Mouse (Mus musculus) heart, embryonic 15.5 days (tissue): Measurements from ENCODE around the gene Pnpo. TPM values are rescaled to one million over a fixed set of nuclear protein-coding genes. Genes with fewer than 3 reads are reported as not detected.

Experiments used
- ATAC-seq: fragments of 200-750 bp; cut with Nextera tagmentation; replicated peaks from 2 replicates; pipeline ENCODE4 v1.8.0; 2017; ENCODE audit warnings: low read depth, moderate TSS enrichment; ENCODE audit not compliant: insufficient number of reproducible peaks, insufficient read depth, low FRiP score
- H3K27ac ChIP-seq: fragments of 300-500 bp; sonication (generic); 2 replicates; pipeline ENCODE4 v1.5.1; 2015; ENCODE audit warnings: mild to moderate bottlenecking, inconsistent platforms
- H3K27me3 ChIP-seq: fragments of 300-500 bp; sonication (generic); 2 replicates; pipeline ENCODE4 v1.6.1; 2015; ENCODE audit warnings: inconsistent platforms
- H3K36me3 ChIP-seq: fragments of 300-500 bp; sonication (generic); 2 replicates; pipeline ENCODE4 v1.6.1; 2015; ENCODE audit warnings: mild to moderate bottlenecking, inconsistent platforms
- H3K4me1 ChIP-seq: fragments of 300-500 bp; sonication (generic); replicated peaks from 2 replicates; pipeline ENCODE4 v1.6.1; 2015; ENCODE audit warnings: inconsistent platforms
- H3K4me2 ChIP-seq: fragments of 300-500 bp; sonication (generic); 2 replicates; pipeline ENCODE4 v1.6.1; 2015; ENCODE audit warnings: inconsistent platforms, mild to moderate bottlenecking, moderate library complexity
- H3K4me3 ChIP-seq: fragments of 300-500 bp; sonication (generic); 2 replicates; pipeline ENCODE4 v1.5.1; 2015; ENCODE audit warnings: mild to moderate bottlenecking, inconsistent platforms
- H3K9ac ChIP-seq: fragments of 300-500 bp; sonication (generic); 2 replicates; pipeline ENCODE4 v1.6.1; 2015; ENCODE audit warnings: mild to moderate bottlenecking, inconsistent platforms
- H3K9me3 ChIP-seq: fragments of 300-500 bp; sonication (generic); replicated peaks from 2 replicates; pipeline ENCODE4 v1.6.1; 2016; ENCODE audit warnings: inconsistent platforms
- WGBS: fragments of 180-500 bp; shearing (Covaris S2); methylation state at CpG from one replicate; pipeline ENCODE4 v1.1.7; 2015; ENCODE audit warnings: mixed read lengths; 5-methylcytosine and 5-hydroxymethylcytosine counted together
- polyA plus RNA-seq: library from polyadenylated mRNA; unstranded; fragments of >200 nt; fragmentation: Nextera tagmentation; extraction: Ambion mirVana; gene quantifications from 2 replicates; pipeline ENCODE4 v1.2.1, GENCODE M21; 2015

The Pnpo gene
- polyA plus RNA-seq, 1 experiment from 2014 or later, result 65.2 TPM

DNA sequence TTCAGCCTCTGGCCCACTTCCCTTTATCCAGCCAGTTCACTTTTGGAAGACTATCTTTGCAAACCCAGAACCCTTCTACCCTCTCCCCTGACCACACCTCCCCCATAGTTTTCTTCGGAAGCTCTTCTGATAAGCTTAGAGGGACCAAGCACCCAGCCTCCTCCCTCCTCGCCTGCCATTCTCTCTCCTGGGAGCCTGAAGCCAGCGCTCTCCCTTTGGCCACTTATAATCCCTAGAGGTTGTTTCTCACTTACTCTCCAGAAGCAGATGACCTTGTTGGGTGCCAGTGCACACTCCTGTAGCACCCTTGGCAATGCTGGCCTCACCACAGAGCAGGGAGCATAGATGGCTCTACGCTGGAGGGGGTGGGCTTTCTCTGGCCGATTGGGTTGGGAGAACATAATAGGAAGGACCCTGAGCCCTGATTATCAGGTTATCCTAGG lies 25.5 kb upstream of the Pnpo start:
- Histone ChIP-seq H3K4me1 (peaks cover 75% of the 10 kb centered on the region), H3K4me2 (peak overlapping the region; percentile 54), H3K9ac (peak overlapping the region; percentile 36; the same call in 1 of the 2 replicates), H3K4me3 (peak overlapping the region; percentile 14; the same call in 1 of the 2 replicates), H3K27me3 (no peaks in the 10 kb centered on the region), H3K27ac (peak overlapping the region; percentile 99), H3K36me3 (no peaks in the 10 kb centered on the region), H3K9me3 (no peaks in the 10 kb centered on the region)
- 27% methylated on average over 5 of the region's 5 CpGs for WGBS
- peak; percentile 60 for ATAC-seq

DNA sequence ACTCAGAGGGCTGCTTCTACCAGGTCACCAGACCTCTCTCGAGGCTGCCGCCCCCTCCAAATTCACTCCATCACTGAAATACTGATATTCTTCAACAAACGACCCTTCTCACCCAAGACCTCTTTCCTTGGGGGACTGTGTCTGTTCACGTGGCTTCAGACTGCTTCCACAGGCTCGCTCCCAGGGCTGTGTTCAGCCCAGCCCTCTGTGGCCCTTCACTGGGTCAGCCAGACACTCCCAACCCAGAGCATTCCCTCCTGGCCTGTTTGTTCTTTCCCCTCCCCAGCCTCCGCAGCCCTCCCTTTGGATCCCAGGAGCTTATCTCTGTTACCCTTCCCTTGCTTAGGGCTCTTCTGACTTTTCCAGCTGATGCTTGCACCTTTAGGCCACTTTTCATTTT lies 24.7 kb upstream of the Pnpo start:
- ATAC-seq, result no peak
- peak overlapping the region; percentile 36 for H3K9ac ChIP-seq
- H3K4me2 ChIP-seq, result peak overlapping the region; percentile 54
- H3K27me3 ChIP-seq, result no peaks in the 10 kb centered on the region
- 23% methylated on average over 6 of the region's 6 CpGs for WGBS
- no peaks in the 10 kb centered on the region for H3K36me3 ChIP-seq
- H3K9me3 ChIP-seq, result no peaks in the 10 kb centered on the region
- no peak overlapping the region for H3K4me3 ChIP-seq
- H3K27ac ChIP-seq, result peak overlapping the region; percentile 99
- H3K4me1 ChIP-seq, result peaks cover 71% of the 10 kb centered on the region

DNA sequence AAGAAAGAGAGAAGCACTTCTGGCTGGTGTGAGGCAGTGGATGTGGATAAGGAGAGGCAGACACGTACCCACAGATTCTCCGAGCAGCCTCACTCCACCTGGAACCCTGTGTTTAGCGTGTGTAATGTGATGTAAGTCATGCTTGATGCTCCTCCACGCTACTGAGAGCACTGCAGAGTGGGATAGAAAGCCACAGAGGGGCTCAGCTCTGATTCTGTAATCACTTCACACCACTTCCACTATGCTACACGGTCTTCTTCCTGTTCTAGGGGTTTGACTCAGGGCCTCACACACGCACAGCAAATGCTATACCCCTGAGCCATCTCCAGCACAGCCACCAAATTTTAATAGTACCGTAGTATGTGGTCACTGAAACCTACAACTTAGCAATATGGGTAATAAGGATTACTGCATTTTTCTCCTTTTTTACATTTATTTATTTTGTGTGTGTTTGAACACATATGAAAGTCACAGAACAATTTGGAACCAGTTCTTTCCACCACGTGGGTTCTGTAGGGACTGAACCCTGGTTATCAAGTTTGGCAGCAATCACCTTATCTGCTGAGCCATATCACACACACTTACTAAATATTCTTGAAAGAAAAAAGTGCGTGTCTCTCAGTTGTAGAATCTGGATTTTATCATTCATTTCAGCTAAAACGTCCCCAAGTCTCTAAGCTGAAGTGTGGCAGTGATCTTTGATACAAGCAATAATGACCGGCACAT lies 23.9 kb upstream of the Pnpo start:
- H3K9ac ChIP-seq, result peak overlapping the region; percentile 36
- H3K4me1 ChIP-seq, result peaks cover 69% of the 10 kb centered on the region
- ATAC-seq, result no peak
- H3K4me3 ChIP-seq, result peak overlapping the region; percentile 14
- peak overlapping the region; percentile 54 for H3K4me2 ChIP-seq
- no peaks in the 10 kb centered on the region for H3K27me3 ChIP-seq
- H3K9me3 ChIP-seq, result no peaks in the 10 kb centered on the region
- WGBS, result 45% methylated on average over 11 of the region's 11 CpGs
- peak overlapping the region; percentile 99 for H3K27ac ChIP-seq
- peaks cover 2% of the 10 kb centered on the region; the same call in 1 of the 2 replicates for H3K36me3 ChIP-seq

DNA sequence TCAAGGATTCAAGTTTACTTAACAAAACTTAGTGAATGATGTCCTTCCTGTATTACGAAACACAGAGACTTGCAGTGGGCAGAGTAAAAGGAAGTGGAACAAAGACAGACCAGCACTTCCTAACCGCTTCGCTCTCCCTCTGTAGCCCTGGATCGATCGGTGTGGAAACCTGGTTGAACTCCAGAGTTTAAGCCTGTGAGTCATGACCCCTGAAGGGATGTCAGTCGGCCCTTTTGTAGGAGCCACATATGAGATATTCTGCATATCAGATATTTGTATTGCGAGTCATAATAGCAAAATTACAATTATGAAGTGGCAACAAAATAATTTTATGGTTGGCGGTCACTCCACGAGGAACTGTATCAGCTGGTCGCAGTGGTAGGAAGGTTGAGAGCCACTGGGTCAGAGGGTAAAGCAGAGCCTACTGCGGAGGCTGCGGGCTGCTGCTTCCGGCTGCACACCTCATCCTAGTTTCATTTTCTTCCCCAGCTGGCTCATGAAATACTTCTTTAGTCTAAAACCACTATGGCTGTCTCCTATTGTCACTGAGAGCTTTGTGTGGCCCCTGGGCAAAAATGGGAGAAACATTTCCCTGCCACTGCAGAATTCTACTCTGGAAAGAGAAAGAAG lies 23.2 kb upstream of the Pnpo start:
- H3K9ac ChIP-seq, result no peak overlapping the region
- no peaks in the 10 kb centered on the region for H3K27me3 ChIP-seq
- H3K4me3 ChIP-seq, result peak overlapping the region; percentile 14
- peak overlapping the region; percentile 54 for H3K4me2 ChIP-seq
- peaks cover 8% of the 10 kb centered on the region; the same call in 1 of the 2 replicates for H3K36me3 ChIP-seq
- H3K4me1 ChIP-seq, result peaks cover 62% of the 10 kb centered on the region
- peak overlapping the region; percentile 99 for H3K27ac ChIP-seq
- whole genome bisulfite sequencing, result 68% methylated on average over 13 of the region's 13 CpGs
- no peak for ATAC-seq
- H3K9me3 ChIP-seq, result no peaks in the 10 kb centered on the region

DNA sequence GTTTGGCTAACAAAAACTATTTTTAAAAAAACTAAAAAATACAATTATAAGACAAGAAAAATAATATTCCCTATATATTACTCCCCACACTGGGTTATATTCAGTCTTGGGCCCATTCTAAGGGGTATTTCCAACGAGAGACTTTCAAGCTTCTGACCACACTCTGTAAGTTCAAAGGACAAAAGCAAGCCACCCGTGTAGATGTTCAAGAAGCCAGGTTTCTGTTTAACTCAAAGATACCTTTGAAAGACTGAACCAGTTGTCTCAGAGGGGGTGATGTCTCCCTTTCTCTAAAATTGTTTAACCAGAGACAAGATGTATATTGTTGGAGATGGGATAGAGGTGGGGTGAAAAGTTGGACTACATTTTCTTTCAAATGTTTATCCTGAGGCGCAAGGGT lies 22.4 kb upstream of the Pnpo start:
- ATAC-seq, result no peak
- no peaks in the 10 kb centered on the region for H3K27me3 ChIP-seq
- H3K9me3 ChIP-seq, result no peaks in the 10 kb centered on the region
- peaks cover 16% of the 10 kb centered on the region for H3K36me3 ChIP-seq
- no peak overlapping the region for H3K9ac ChIP-seq
- H3K4me2 ChIP-seq, result no peak overlapping the region
- 83% methylated on average over 3 of the region's 3 CpGs for WGBS
- no peak overlapping the region for H3K27ac ChIP-seq
- H3K4me1 ChIP-seq, result peaks cover 54% of the 10 kb centered on the region
- H3K4me3 ChIP-seq, result no peak overlapping the region

DNA sequence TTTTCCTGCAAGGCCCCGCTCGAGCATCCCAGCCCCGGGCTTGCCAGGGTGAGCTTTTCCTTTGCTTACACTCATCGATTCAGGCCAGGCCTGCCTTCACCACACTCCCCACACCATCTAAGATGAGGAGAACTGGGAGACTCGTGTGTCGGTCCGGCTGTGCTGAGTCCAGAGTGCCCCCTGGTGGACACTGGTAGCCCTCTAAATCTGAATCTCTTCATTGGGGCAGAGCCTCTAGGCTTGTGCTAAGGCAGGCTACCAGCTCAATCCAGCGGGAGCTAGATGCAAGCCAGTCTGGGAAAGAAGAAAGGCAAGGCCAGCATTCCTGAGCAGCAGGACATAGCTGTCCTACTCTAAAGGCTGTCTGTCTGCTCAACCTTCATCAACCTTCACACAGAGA lies 19.8 kb upstream of the Pnpo start:
- H3K27me3 ChIP-seq, result no peaks in the 10 kb centered on the region
- H3K9me3 ChIP-seq, result no peaks in the 10 kb centered on the region
- H3K4me1 ChIP-seq, result peaks cover 28% of the 10 kb centered on the region
- no peak overlapping the region for H3K4me2 ChIP-seq
- peak; percentile 73; the same call in 1 of the 2 replicates for ATAC-seq
- H3K9ac ChIP-seq, result peak overlapping the region; percentile 11; the same call in 1 of the 2 replicates
- no peak overlapping the region for H3K4me3 ChIP-seq
- 18% methylated on average over 8 of the region's 8 CpGs for WGBS
- peaks cover 33% of the 10 kb centered on the region for H3K36me3 ChIP-seq
- H3K27ac ChIP-seq, result no peak overlapping the region

DNA sequence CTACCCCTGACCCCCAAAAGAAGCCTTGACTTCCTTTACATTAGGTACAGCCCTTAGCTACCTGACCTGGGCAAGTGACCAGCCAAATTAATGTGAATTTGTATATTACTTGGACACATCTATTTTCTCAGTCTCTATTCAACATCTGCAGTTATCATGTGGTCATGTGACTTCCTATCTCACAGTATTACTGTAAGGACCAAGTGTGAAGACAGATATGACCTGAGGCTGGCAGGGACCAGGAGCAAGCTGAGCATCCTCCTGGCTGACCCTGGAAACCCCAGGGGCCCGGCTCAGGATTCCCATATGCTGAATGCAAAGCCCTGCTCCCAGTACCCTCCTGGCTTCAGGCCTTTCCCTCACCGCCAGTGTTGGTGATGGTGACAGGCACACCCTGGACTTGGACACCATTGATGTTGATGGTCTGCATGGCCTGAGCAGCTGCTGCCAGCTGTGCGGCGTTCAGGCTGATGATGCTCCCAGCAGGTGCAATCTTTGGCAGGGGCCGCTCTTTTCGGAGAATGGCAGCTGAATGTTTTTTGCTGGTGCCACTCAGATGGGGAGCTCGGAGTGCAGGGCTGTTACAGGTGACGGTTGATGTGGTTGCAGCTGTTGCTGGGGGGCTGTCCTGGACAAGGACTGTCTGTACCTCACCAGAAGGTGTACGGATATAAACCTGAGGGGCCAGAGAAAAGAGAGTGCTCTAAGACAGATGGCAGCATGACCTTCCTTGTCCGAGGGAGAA lies 13.4 kb upstream of the Pnpo start:
- Histone ChIP-seq H3K36me3 (peaks cover 79% of the 10 kb centered on the region), H3K9ac (no peak overlapping the region), H3K27ac (no peak overlapping the region), H3K9me3 (no peaks in the 10 kb centered on the region), H3K4me1 (no peaks in the 10 kb centered on the region), H3K27me3 (no peaks in the 10 kb centered on the region), H3K4me3 (no peak overlapping the region), H3K4me2 (no peak overlapping the region)
- no peak for ATAC-seq
- 90% methylated on average over 10 of the region's 10 CpGs for WGBS

DNA sequence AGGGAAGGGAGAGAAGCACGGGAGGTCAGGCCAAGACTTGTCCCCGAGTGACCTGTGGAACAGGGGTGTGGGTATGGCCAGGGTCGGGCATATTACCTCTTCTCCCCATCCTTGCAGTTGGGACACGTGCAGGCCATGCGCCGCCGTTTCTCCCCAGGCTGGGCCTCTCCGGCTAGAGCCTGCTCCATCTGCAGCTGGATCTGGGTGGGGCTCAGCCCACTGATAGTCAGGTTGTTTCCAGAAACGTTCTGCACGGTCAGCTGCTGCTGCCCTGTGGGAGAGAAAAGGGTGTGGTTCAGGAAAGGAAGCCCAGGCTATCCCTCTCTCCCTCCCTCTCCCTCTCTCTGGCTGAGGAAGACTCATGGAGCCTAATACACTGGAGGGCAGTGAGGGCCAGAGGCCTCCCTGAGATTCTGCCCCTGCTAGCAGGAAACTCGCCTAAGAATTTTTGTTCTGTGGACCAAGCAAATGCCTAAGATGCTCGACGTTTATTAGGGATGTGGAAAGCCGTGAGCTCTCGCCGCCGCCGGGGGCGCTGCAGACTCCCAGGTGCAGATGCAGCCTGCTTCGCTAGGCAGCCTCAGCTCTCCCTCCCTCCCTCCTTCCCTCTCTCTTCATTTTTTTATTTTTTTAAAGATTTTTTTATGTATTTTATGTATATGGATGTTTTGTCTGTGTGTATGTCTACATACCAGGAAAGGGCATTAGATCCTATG lies 12.4 kb upstream of the Pnpo start:
- no peak overlapping the region for H3K27ac ChIP-seq
- no peaks in the 10 kb centered on the region for H3K4me1 ChIP-seq
- no peak overlapping the region for H3K4me2 ChIP-seq
- 58% methylated on average over 20 of the region's 20 CpGs for WGBS
- H3K27me3 ChIP-seq, result no peaks in the 10 kb centered on the region
- H3K4me3 ChIP-seq, result no peak overlapping the region
- H3K9ac ChIP-seq, result no peak overlapping the region
- H3K36me3 ChIP-seq, result peaks cover 75% of the 10 kb centered on the region
- 0 out of 2 replicates have a peak, but pooled peaks have one; percentile 20 for ATAC-seq
- H3K9me3 ChIP-seq, result no peaks in the 10 kb centered on the region

DNA sequence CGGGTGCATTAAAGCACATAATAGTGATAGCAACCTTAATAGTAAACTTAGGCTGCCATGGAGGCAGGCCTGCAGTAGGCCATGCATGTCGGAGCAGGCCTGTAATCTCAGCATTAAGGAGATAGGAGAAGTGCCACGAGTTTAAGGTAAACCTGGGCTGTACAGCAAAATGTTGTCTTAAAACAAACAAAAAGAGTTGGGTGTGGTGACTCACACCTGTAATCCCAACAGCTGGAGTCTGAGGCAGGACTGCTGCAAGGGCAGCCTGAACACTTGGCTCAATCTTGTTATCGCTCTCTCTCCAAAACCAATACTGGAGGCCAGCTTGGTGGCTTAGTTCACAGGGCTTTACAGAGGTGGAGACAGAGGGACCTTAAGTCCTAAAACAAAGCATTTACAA lies 11.3 kb upstream of the Pnpo start:
- 81% methylated on average over 4 of the region's 4 CpGs for WGBS
- Histone ChIP-seq H3K36me3 (peaks cover 71% of the 10 kb centered on the region), H3K9me3 (no peaks in the 10 kb centered on the region), H3K27ac (no peak overlapping the region), H3K27me3 (no peaks in the 10 kb centered on the region), H3K9ac (no peak overlapping the region), H3K4me2 (no peak overlapping the region), H3K4me3 (no peak overlapping the region), H3K4me1 (no peaks in the 10 kb centered on the region)
- no peak for ATAC-seq

DNA sequence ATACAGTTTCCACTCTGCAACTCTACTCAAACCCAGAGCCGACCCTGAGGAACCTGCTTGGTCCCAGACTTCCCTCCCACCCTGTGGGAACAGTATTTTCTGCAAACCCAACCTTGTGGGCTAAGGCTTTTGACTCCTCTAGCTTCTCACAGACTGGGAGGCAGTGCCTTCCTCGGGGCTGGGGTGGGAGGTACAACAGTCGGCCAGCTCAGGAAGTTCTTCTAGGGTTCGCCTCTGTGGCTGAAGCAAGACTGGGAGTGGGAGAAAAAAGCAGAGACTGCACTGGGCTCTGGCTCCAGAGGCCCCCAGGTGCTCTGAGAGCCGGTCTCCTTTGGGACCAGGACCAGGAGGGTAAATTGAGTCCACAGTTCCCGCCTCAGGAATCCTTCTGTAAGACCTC lies 9.1 kb upstream of the Pnpo start:
- Histone ChIP-seq H3K4me2 (no peak overlapping the region), H3K4me3 (no peak overlapping the region), H3K27ac (no peak overlapping the region), H3K4me1 (no peaks in the 10 kb centered on the region), H3K36me3 (peaks cover 62% of the 10 kb centered on the region), H3K9me3 (no peaks in the 10 kb centered on the region), H3K9ac (no peak overlapping the region), H3K27me3 (no peaks in the 10 kb centered on the region)
- 74% methylated on average over 6 of the region's 6 CpGs for WGBS
- ATAC-seq, result no peak

DNA sequence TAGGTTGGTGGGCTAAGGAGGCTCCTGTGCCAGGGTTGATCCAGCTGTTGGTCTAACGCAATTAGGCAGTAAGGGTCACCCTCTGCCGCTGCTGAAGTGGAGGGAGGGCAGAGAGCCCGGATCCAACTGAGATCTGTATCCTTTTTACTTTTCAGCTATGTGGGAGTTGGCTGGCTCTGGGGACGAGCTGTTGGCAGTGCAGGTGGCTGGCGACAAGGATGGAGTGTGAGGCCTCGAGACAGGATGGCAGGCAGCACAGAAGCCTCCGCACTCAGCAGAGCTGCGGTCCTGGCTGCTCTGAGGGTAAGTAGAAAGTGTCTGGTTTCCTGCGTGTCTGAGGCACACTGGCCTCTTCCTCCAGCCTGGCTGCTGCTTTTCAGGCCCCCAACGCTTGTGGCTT lies 8.6 kb upstream of the Pnpo start:
- H3K9me3 ChIP-seq, result no peaks in the 10 kb centered on the region
- peaks cover 60% of the 10 kb centered on the region for H3K36me3 ChIP-seq
- H3K27me3 ChIP-seq, result no peaks in the 10 kb centered on the region
- H3K9ac ChIP-seq, result no peak overlapping the region
- no peak overlapping the region for H3K27ac ChIP-seq
- no peak overlapping the region for H3K4me2 ChIP-seq
- H3K4me1 ChIP-seq, result no peaks in the 10 kb centered on the region
- no peak overlapping the region for H3K4me3 ChIP-seq
- no peak for ATAC-seq
- WGBS, result 74% methylated on average over 10 of the region's 10 CpGs
